Mouse (Mus musculus): ENCODE measurements around the gene Bcas3. TPM values are rescaled to one million over a fixed set of nuclear protein-coding genes. Genes with fewer than 3 reads are reported as not detected.

The Bcas3 gene
- polyA plus RNA-seq, 2 experiments: 22.2 to 28.2 TPM

- no peak overlapping the region for H3K4me2 ChIP-seq (replicated peaks; ENCODE audit: low read depth, low read length, severe bottlenecking)
- H3K4me1 ChIP-seq (ENCODE audit: control insufficient read depth, insufficient read depth, low read length): peaks cover 42% of the 10 kb centered on the region
- no peaks in the 10 kb centered on the region for H3K36me3 ChIP-seq (ENCODE audit: control insufficient read depth, insufficient read depth, low read length)
- DNase-seq (ENCODE audit: low spot score) (no peak), ATAC-seq (ENCODE audit: low FRiP score, low read depth) (no peak)
- no peak overlapping the region for H3K9ac ChIP-seq (ENCODE audit: low read depth, low read length, severe bottlenecking)
- no peak overlapping the region for H3K4me3 ChIP-seq (replicated peaks; ENCODE audit: low read length)
- no peak overlapping the region for H3K27ac ChIP-seq (replicated peaks; ENCODE audit: low read depth, low read length)
- TF ChIP-seq POLR2A (IDR thresholded peaks at IDR 0.05; ENCODE audit: borderline replicate concordance, extremely low read depth, insufficient read depth, insufficient read length): no peak
- no peaks in the 10 kb centered on the region for H3K27me3 ChIP-seq (ENCODE audit: control insufficient read depth, insufficient read depth, low read length)
- no peaks in the 10 kb centered on the region for H3K9me3 ChIP-seq (ENCODE audit: control insufficient read depth, low read length)
- WGBS: 53% methylated on average over 11 of the region's 11 CpGs
These were observed 345.3 kb downstream of the Bcas3 start for GRCm38 (mm10) chr11:85698242-85698641.

DNA sequence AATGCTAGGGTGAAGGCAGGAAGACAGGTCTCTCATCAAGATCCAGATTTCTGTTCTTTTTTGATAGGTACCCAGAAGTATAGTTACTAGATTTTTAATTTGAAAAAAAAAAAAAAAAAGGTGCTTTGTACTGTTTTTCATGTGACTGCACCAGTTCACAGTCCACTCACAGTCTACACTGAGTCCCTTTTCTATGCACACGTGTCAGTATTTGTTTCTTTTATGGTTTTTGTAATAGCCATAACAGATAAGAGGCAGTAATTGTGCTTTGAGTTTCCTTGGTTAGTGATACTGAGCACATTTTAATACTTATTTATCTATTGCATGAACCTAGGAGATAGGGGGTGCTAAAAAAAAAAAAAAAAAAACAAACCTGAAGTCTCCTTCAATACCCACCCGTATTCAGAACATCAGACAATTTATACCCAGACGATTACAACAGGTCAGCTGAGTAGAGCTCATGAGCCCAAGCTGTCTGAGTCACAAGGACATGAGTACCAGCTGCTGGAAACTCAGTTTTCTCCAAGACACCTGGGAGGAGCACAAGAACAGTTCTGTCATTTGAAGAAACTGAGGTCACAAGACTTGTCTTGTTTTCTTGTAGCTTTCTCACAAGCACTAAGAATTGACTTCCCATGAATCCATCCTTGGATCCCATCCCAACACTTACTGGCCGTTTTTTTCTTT is 351.2 kb downstream of the Bcas3 start:
- Histone ChIP-seq H3K4me3 (replicated peaks; ENCODE audit: low read length) (no peak overlapping the region), H3K9me3 (ENCODE audit: control insufficient read depth, low read length) (no peaks in the 10 kb centered on the region), H3K36me3 (ENCODE audit: control insufficient read depth, insufficient read depth, low read length) (no peaks in the 10 kb centered on the region), H3K27me3 (ENCODE audit: control insufficient read depth, insufficient read depth, low read length) (no peaks in the 10 kb centered on the region; the same call in 1 of the 2 replicates), H3K27ac (replicated peaks; ENCODE audit: low read depth, low read length) (no peak overlapping the region), H3K9ac (ENCODE audit: low read depth, low read length, severe bottlenecking) (no peak overlapping the region), H3K4me1 (ENCODE audit: control insufficient read depth, insufficient read depth, low read length) (no peaks in the 10 kb centered on the region), H3K4me2 (replicated peaks; ENCODE audit: low read depth, low read length, severe bottlenecking) (no peak overlapping the region)
- no peak for TF ChIP-seq POLR2A (IDR thresholded peaks at IDR 0.05; ENCODE audit: borderline replicate concordance, extremely low read depth, insufficient read depth, insufficient read length)
- ATAC-seq (ENCODE audit: low FRiP score, low read depth): no peak
- DNase-seq (ENCODE audit: low spot score): no peak
- WGBS: 81% methylated on average over 4 of the region's 4 CpGs

DNA sequence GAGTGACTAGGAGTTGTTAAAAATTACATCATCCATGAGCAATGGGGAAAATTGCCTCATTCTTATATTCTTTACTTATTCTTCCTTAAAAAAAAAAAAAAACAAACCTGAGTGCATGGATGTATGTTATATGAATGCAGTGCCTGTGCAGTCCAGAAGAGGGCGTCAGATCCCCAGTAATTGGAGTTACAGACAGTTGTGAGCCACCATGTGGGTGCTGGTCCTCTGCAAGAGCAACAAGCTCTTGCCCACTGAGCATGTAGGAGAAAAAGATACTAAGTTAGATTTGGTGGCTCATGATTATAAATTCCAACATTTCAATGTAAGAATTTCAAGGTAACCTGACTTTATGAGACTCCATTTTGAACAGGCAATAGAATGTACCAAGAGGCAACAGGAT is 353.7 kb downstream of the Bcas3 start:
- WGBS: 26% methylated on average over 1 of the region's 1 CpGs

DNA sequence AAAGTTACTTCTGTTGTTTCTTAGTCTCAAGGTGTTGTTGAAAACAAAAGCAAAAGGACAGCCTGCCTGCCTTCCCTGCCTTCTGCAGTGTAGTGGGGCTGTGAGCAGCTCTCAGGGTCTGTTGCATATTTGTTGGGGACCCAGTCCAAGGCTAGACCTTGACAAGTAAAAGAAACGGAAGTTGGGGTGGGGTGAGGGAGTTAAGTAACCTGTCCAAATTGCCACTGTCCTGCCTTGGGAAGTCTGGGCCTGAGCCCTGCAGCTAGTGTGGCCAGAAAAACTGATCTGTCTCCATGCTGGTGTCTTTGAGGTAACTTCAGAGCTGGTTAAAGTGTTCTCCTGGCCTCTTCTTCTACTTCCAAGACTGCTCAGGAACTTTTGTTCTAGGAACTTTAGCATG is 354.5 kb downstream of the Bcas3 start:
- no peak overlapping the region for H3K27ac ChIP-seq (replicated peaks; ENCODE audit: low read depth, low read length)
- no peak for ATAC-seq (ENCODE audit: low FRiP score, low read depth)
- TF ChIP-seq POLR2A (IDR thresholded peaks at IDR 0.05; ENCODE audit: borderline replicate concordance, extremely low read depth, insufficient read depth, insufficient read length): no peak
- no peaks in the 10 kb centered on the region for H3K36me3 ChIP-seq (ENCODE audit: control insufficient read depth, insufficient read depth, low read length)
- WGBS: 100% methylated on average over 1 of the region's 1 CpGs
- no peak overlapping the region for H3K9ac ChIP-seq (ENCODE audit: low read depth, low read length, severe bottlenecking)
- no peaks in the 10 kb centered on the region for H3K9me3 ChIP-seq (ENCODE audit: control insufficient read depth, low read length)
- DNase-seq (ENCODE audit: low spot score): no peak
- H3K4me2 ChIP-seq (replicated peaks; ENCODE audit: low read depth, low read length, severe bottlenecking): no peak overlapping the region
- peaks cover 30% of the 10 kb centered on the region for H3K27me3 ChIP-seq (ENCODE audit: control insufficient read depth, insufficient read depth, low read length)
- peaks cover 7% of the 10 kb centered on the region; the same call in 1 of the 2 replicates for H3K4me1 ChIP-seq (ENCODE audit: control insufficient read depth, insufficient read depth, low read length)
- H3K4me3 ChIP-seq (replicated peaks; ENCODE audit: low read length): no peak overlapping the region

More for the DNA sequence above, 353.7 kb downstream of the Bcas3 start:
- Histone ChIP-seq H3K27me3 (ENCODE audit: control insufficient read depth, insufficient read depth, low read length) (peaks cover 23% of the 10 kb centered on the region), H3K9me3 (ENCODE audit: control insufficient read depth, low read length) (no peaks in the 10 kb centered on the region), H3K4me1 (ENCODE audit: control insufficient read depth, insufficient read depth, low read length) (peaks cover 7% of the 10 kb centered on the region; the same call in 1 of the 2 replicates), H3K4me3 (replicated peaks; ENCODE audit: low read length) (no peak overlapping the region), H3K9ac (ENCODE audit: low read depth, low read length, severe bottlenecking) (no peak overlapping the region), H3K36me3 (ENCODE audit: control insufficient read depth, insufficient read depth, low read length) (no peaks in the 10 kb centered on the region), H3K27ac (replicated peaks; ENCODE audit: low read depth, low read length) (no peak overlapping the region), H3K4me2 (replicated peaks; ENCODE audit: low read depth, low read length, severe bottlenecking) (no peak overlapping the region)
- DNase-seq (ENCODE audit: low spot score) (no peak), ATAC-seq (ENCODE audit: low FRiP score, low read depth) (no peak)
- no peak for TF ChIP-seq POLR2A (IDR thresholded peaks at IDR 0.05; ENCODE audit: borderline replicate concordance, extremely low read depth, insufficient read depth, insufficient read length)

DNA sequence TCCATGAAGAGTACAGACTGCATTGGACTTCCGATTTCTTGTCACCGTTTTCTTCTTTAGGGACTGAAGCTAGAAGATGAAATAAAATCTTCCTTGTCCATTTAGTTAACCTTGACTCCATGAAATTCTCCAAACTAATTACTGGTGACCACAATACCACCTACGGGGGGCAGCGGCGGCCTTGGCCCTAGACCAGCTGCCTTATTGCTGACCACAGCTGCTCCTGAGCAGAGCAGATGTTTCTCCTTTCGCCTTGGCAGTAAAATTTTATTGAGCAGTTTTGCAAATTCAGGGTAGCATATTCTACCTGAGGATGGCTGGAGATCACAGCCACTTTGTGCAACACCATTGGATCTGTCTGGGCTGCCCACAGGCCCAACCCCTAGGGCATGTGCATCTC is 356.2 kb downstream of the Bcas3 start:
- H3K27me3 ChIP-seq (ENCODE audit: control insufficient read depth, insufficient read depth, low read length): peaks cover 39% of the 10 kb centered on the region
- no peak for TF ChIP-seq POLR2A (IDR thresholded peaks at IDR 0.05; ENCODE audit: borderline replicate concordance, extremely low read depth, insufficient read depth, insufficient read length)
- H3K36me3 ChIP-seq (ENCODE audit: control insufficient read depth, insufficient read depth, low read length): no peaks in the 10 kb centered on the region
- H3K4me2 ChIP-seq (replicated peaks; ENCODE audit: low read depth, low read length, severe bottlenecking): no peak overlapping the region
- H3K4me3 ChIP-seq (replicated peaks; ENCODE audit: low read length): no peak overlapping the region
- no peaks in the 10 kb centered on the region for H3K9me3 ChIP-seq (ENCODE audit: control insufficient read depth, low read length)
- H3K9ac ChIP-seq (ENCODE audit: low read depth, low read length, severe bottlenecking): no peak overlapping the region
- WGBS: 29% methylated on average over 6 of the region's 6 CpGs
- DNase-seq (ENCODE audit: low spot score) (no peak), ATAC-seq (ENCODE audit: low FRiP score, low read depth) (no peak)
- peaks cover 18% of the 10 kb centered on the region for H3K4me1 ChIP-seq (ENCODE audit: control insufficient read depth, insufficient read depth, low read length)
- H3K27ac ChIP-seq (replicated peaks; ENCODE audit: low read depth, low read length): no peak overlapping the region
